Mouse (Mus musculus): ENCODE measurements around the gene Hist1h1c.
A peak's percentile ranks its signal among the peaks of the same experiment; 100 is the strongest.

Gene Hist1h1c

DNA sequence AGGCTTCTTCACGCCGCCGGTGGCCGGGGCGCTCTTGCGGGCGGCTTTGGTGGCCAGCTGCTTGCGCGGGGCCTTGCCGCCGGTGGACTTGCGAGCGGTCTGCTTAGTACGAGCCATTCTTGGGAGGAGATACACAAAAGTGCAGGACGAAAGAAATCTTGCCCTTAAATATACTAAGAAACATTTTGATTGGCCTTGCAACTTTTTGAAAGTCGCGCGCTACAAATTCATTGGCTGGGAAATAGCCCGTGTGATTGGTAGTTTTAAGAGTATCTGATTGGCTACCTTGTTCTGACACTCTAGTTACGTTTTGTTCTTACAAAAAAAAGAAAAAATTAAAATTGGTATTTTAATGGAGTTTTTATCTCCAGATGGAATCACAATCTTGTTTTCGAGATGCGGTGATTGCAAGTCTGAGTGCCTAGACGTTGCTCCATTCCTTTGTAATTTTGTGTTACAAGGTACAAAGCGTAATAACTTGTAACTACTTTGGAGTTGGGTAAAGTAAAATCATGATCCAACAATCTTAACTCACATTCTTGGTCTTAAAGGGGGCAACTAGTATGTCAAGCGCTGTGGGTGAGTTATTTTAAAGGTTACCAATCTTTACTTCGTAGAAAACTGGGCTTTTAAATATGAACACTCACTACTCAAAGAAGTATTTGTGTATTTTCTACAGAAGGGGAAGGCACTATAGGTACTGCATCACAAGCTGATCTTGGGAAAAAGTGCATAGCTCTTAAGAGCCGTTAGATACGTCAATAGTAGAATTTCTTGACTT is 7.0 kb downstream of the Hist1h1c start, which contains the start of gene Hist1h3c:
Gene Hist1h3c, minus strand, starts transcription at position 222 of the 781 bp plus-strand sequence.
- peak; percentile 94 for DNase-seq (ENCODE audit: low spot score)

GRCm38 (mm10) chr13:23746201-23747080 is 7.8 kb downstream of the Hist1h1c start, which contains the start of gene Hist1h2bb:
Hist1h2bb (plus strand) TSS chr13:23746734.
- peak; percentile 95 for DNase-seq (ENCODE audit: low spot score)

DNA sequence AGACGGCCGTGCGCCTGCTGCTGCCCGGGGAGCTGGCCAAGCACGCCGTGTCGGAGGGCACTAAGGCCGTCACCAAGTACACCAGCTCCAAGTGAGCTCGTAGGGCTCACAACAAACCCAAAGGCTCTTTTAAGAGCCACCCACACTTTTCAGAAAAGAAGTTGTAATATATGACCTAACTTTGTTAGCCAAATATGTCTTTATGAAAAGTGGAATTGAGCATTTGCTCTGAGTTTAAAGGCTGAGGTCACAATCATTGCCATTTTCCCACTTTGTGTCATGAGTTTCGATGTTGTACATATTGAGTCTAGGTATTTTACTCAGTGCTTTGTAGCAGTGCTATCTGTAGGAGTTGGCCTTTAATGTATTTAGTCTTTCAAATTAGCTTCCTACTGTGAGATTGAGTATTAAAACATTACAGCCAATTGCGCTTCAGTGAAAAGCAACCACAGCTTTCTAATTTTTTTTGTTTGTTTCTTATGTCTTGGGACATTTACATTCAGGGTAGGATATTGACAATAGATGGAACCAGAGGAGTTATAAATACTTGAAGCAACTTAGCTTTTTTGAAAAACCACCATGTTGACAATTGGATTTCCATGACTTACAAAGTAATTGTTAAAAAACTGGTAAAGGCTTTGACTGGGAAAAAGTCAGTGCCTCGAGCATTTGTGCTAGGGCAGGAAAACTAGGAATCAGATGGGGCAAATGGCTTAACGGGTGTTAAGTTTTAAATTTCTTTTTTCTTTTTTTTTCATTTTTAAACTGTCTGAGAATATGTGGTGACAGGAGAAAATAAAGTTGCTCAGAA is 8.7 kb downstream of the Hist1h1c start:
- peak; percentile 79 for DNase-seq (ENCODE audit: low spot score)

GRCm38 (mm10) chr13:23747892-23748288 is 9.3 kb downstream of the Hist1h1c start:
- peak; percentile 69 for DNase-seq (ENCODE audit: low spot score)

GRCm38 (mm10) chr13:23749563-23750121 is 11.0 kb downstream of the Hist1h1c start:
- DNase-seq (ENCODE audit: low spot score) = no peak

DNA sequence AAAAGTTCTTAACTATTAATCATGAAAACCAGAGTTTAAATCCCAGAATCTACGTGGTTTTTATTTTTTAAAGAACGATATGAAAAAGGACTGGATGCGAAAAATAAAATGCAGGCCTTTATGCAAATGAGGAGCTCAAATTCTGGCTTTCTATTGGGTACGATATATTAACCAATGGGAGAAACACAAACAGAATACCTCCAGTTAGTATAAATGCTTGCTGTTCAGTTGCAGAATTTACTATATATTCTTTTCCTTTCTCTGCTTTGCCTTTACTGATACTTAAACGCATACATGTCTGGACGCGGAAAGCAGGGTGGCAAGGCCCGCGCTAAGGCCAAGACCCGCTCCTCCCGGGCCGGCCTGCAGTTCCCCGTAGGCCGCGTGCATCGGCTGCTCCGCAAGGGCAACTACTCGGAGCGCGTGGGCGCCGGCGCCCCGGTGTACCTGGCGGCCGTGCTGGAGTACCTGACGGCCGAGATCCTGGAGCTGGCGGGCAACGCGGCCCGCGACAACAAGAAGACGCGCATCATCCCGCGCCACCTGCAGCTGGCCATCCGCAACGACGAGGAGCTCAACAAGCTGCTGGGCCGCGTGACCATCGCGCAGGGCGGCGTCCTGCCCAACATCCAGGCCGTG is 12.3 kb downstream of the Hist1h1c start, which contains the start of gene Hist1h2ab:
Gene Hist1h2ab, plus strand, starts transcription at position 288 of the 639 bp plus-strand sequence.
- peak; percentile 91 for DNase-seq (ENCODE audit: low spot score)

DNA sequence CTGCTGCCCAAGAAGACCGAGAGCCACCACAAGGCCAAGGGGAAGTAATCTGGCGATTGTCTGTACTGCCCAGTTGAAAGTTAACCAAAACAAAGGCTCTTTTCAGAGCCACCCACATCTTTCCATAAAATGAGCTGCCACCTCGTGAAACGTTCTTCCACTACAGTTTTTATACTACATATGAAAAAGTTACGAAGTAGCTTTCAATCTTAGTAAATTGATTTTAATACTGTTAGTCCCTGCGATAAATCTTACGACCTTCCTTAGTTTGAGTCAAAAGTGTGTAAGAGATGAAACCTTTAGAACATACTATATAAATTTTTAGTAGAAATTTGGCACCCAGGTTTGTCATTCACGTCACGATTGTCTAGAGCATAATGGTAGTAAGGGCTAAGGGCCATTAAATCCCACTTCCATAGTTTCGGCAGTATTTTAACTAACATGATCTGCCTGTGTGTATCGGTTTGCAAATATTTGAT is 12.9 kb downstream of the Hist1h1c start:
- peak; percentile 75 for DNase-seq (ENCODE audit: low spot score)

- DNase-seq (ENCODE audit: low spot score) = peak; percentile 99
These were observed 13.6 kb downstream of the Hist1h1c start, which contains the start of gene Hist1h3b for GRCm38 (mm10) chr13:23752067-23752741. Hist1h3b (plus strand) TSS chr13:23752267.

GRCm38 (mm10) chr13:23752742-23753172 is 14.1 kb downstream of the Hist1h1c start:
- DNase-seq (ENCODE audit: low spot score) = peak; percentile 72

- peak; percentile 54 for DNase-seq (ENCODE audit: low spot score)
These were observed 14.9 kb downstream of the Hist1h1c start for GRCm38 (mm10) chr13:23753314-23754078.

DNA sequence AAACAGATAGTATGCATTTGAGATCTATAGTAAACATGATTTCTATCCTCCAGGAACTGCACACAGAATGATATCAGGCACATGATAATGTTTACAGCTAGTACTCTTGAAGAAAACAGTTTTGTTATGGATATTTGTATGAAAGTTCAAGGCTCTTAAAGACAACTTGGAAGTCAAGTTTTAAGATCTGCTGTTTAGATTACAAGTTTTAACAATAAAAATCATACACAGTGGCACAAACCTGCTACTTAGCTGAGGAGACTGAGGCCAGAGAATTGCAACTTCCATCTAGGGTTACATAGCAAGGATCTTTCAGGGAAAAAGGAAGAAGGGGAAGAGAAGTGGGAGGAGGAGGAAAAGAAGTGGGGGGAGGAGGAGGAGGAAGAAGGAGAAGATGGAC is 16.4 kb downstream of the Hist1h1c start:
- no peak for DNase-seq (ENCODE audit: low spot score)

GRCm38 (mm10) chr13:23756790-23757189 is 18.2 kb downstream of the Hist1h1c start, which contains the start of gene Hist1h4b:
Hist1h4b (plus strand) TSS chr13:23757013.
- DNase-seq (ENCODE audit: low spot score) = peak; percentile 99

GRCm38 (mm10) chr13:23757211-23757773 is 18.7 kb downstream of the Hist1h1c start:
- peak; percentile 81 for DNase-seq (ENCODE audit: low spot score)

GRCm38 (mm10) chr13:23757921-23758320 is 19.3 kb downstream of the Hist1h1c start:
- peak; percentile 39 for DNase-seq (ENCODE audit: low spot score)

- peak; percentile 19 for DNase-seq (ENCODE audit: low spot score)
These were observed 20.7 kb downstream of the Hist1h1c start for GRCm38 (mm10) chr13:23759251-23759771.

- DNase-seq (ENCODE audit: low spot score) = no peak
These were observed 21.3 kb downstream of the Hist1h1c start for GRCm38 (mm10) chr13:23759916-23760239.

DNA sequence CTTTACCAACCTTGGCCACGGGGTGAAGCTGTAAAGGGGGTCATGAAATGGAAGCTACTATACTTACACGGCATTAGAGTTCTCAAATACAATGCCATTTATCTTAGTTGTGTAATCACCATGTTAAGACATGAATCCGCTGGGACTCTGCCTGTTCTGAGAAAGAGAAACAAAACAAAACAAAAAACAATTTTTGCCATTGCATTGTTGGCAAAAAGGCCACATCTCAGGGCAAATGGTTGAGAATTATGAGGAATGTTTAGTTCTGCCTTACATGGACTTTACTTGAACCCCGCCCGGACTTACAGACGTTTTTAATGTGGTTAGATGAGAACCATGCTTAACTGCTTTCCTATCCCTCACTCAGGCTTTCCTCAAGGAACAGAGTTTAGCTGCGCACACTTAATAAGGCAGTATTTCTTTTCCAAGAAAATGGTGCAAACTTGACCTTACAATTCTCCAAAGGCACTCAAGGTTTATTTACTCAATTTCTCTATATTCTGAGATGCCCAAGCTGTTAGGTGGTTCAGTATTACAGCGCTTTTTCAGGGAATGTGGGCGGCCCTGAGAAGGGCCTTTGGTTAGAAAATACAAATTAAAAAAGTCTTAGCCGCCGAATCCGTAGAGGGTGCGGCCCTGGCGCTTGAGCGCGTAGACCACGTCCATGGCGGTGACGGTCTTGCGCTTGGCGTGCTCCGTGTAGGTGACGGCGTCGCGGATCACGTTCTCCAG is 21.8 kb downstream of the Hist1h1c start:
- peak; percentile 76 for DNase-seq (ENCODE audit: low spot score)

All from embryo, embryonic 10.5 days (tissue).